Mouse (Mus musculus): ENCODE measurements around the gene Arhgap44. TPM values are rescaled to one million over a fixed set of nuclear protein-coding genes. Genes with fewer than 3 reads are reported as not detected.

Gene Arhgap44
- polyA plus RNA-seq, 1 experiment: 82.9 TPM

GRCm38 (mm10) chr11:65022771-65023170 lies 140.0 kb downstream of the Arhgap44 start:
- TF ChIP-seq CTCF (IDR thresholded peaks at IDR 0.05; ENCODE audit: borderline replicate concordance, insufficient read depth, low read depth, low read length) (no peak), POLR2A (IDR thresholded peaks at IDR 0.05; ENCODE audit: borderline replicate concordance, insufficient read depth, low read length) (no peak)
- WGBS: 87% methylated on average over 11 of the region's 11 CpGs
- no peak overlapping the region for H3K27ac ChIP-seq (ENCODE audit: insufficient read depth, low read length)
- H3K4me3 ChIP-seq (replicated peaks; ENCODE audit: insufficient read depth, low read depth, low read length): no peak overlapping the region
- H3K4me1 ChIP-seq (ENCODE audit: control insufficient read depth, insufficient read depth, low read length): no peaks in the 10 kb centered on the region
- no peaks in the 10 kb centered on the region for H3K27me3 ChIP-seq (ENCODE audit: control insufficient read depth, insufficient read depth, low read length)
- DNase-seq: no peak

- WGBS: 74% methylated on average over 4 of the region's 4 CpGs
- no peak for TF ChIP-seq POLR2A (IDR thresholded peaks at IDR 0.05; ENCODE audit: borderline replicate concordance, insufficient read depth, low read length)
- TF ChIP-seq CTCF (IDR thresholded peaks at IDR 0.05; ENCODE audit: borderline replicate concordance, insufficient read depth, low read depth, low read length): no peak
- DNase-seq: no peak
- Histone ChIP-seq H3K4me1 (ENCODE audit: control insufficient read depth, insufficient read depth, low read length) (no peaks in the 10 kb centered on the region), H3K27ac (ENCODE audit: insufficient read depth, low read length) (no peak overlapping the region), H3K27me3 (ENCODE audit: control insufficient read depth, insufficient read depth, low read length) (no peaks in the 10 kb centered on the region), H3K4me3 (replicated peaks; ENCODE audit: insufficient read depth, low read depth, low read length) (no peak overlapping the region)
Observed at GRCm38 (mm10) chr11:65020744-65021143, 142.0 kb downstream of the Arhgap44 start.

- TF ChIP-seq CTCF (IDR thresholded peaks at IDR 0.05; ENCODE audit: borderline replicate concordance, insufficient read depth, low read depth, low read length) (no peak), POLR2A (IDR thresholded peaks at IDR 0.05; ENCODE audit: borderline replicate concordance, insufficient read depth, low read length) (no peak)
- Histone ChIP-seq H3K27me3 (ENCODE audit: control insufficient read depth, insufficient read depth, low read length) (no peaks in the 10 kb centered on the region), H3K4me3 (replicated peaks; ENCODE audit: insufficient read depth, low read depth, low read length) (no peak overlapping the region), H3K27ac (ENCODE audit: insufficient read depth, low read length) (no peak overlapping the region), H3K4me1 (ENCODE audit: control insufficient read depth, insufficient read depth, low read length) (peaks cover 6% of the 10 kb centered on the region)
- WGBS: 54% methylated on average over 1 of the region's 1 CpGs
- no peak for DNase-seq
Observed at GRCm38 (mm10) chr11:65016754-65017153, 146.0 kb downstream of the Arhgap44 start.

GRCm38 (mm10) chr11:65013906-65014305 lies 148.9 kb downstream of the Arhgap44 start:
- WGBS: 84% methylated on average over 6 of the region's 6 CpGs
- peaks cover 6% of the 10 kb centered on the region for H3K4me1 ChIP-seq (ENCODE audit: control insufficient read depth, insufficient read depth, low read length)

GRCm38 (mm10) chr11:65006047-65006446 lies 156.7 kb downstream of the Arhgap44 start:
- DNase-seq: no peak
- Histone ChIP-seq H3K4me1 (ENCODE audit: control insufficient read depth, insufficient read depth, low read length) (peaks cover 8% of the 10 kb centered on the region), H3K4me3 (replicated peaks; ENCODE audit: insufficient read depth, low read depth, low read length) (no peak overlapping the region), H3K27me3 (ENCODE audit: control insufficient read depth, insufficient read depth, low read length) (no peaks in the 10 kb centered on the region), H3K27ac (ENCODE audit: insufficient read depth, low read length) (no peak overlapping the region)
- TF ChIP-seq CTCF (IDR thresholded peaks at IDR 0.05; ENCODE audit: borderline replicate concordance, insufficient read depth, low read depth, low read length) (no peak), POLR2A (IDR thresholded peaks at IDR 0.05; ENCODE audit: borderline replicate concordance, insufficient read depth, low read length) (no peak)
- 77% methylated on average over 4 of the region's 4 CpGs for WGBS

More at GRCm38 (mm10) chr11:65013906-65014305, 148.9 kb downstream of the Arhgap44 start:
- no peak for DNase-seq
- no peak for TF ChIP-seq POLR2A (IDR thresholded peaks at IDR 0.05; ENCODE audit: borderline replicate concordance, insufficient read depth, low read length)
- no peak overlapping the region for H3K4me3 ChIP-seq (replicated peaks; ENCODE audit: insufficient read depth, low read depth, low read length)
- H3K27ac ChIP-seq (ENCODE audit: insufficient read depth, low read length): no peak overlapping the region
- no peaks in the 10 kb centered on the region for H3K27me3 ChIP-seq (ENCODE audit: control insufficient read depth, insufficient read depth, low read length)

GRCm38 (mm10) chr11:65004836-65005235 lies 157.9 kb downstream of the Arhgap44 start:
- 68% methylated on average over 3 of the region's 3 CpGs for WGBS
- H3K27ac ChIP-seq (ENCODE audit: insufficient read depth, low read length): no peak overlapping the region
- no peak overlapping the region for H3K4me3 ChIP-seq (replicated peaks; ENCODE audit: insufficient read depth, low read depth, low read length)
- no peak for DNase-seq
- H3K4me1 ChIP-seq (ENCODE audit: control insufficient read depth, insufficient read depth, low read length): peaks cover 8% of the 10 kb centered on the region
- H3K27me3 ChIP-seq (ENCODE audit: control insufficient read depth, insufficient read depth, low read length): no peaks in the 10 kb centered on the region
- TF ChIP-seq CTCF (IDR thresholded peaks at IDR 0.05; ENCODE audit: borderline replicate concordance, insufficient read depth, low read depth, low read length) (no peak), POLR2A (IDR thresholded peaks at IDR 0.05; ENCODE audit: borderline replicate concordance, insufficient read depth, low read length) (no peak)

- WGBS: 91% methylated on average over 5 of the region's 5 CpGs
- no peak for DNase-seq
- H3K4me1 ChIP-seq (ENCODE audit: control insufficient read depth, insufficient read depth, low read length): peaks cover 8% of the 10 kb centered on the region
- H3K27me3 ChIP-seq (ENCODE audit: control insufficient read depth, insufficient read depth, low read length): no peaks in the 10 kb centered on the region
- no peak overlapping the region for H3K27ac ChIP-seq (ENCODE audit: insufficient read depth, low read length)
- no peak overlapping the region for H3K4me3 ChIP-seq (replicated peaks; ENCODE audit: insufficient read depth, low read depth, low read length)
- TF ChIP-seq POLR2A (IDR thresholded peaks at IDR 0.05; ENCODE audit: borderline replicate concordance, insufficient read depth, low read length) (no peak), CTCF (IDR thresholded peaks at IDR 0.05; ENCODE audit: borderline replicate concordance, insufficient read depth, low read depth, low read length) (no peak)
Observed at GRCm38 (mm10) chr11:65003611-65004010, 159.2 kb downstream of the Arhgap44 start.

- Histone ChIP-seq H3K4me1 (ENCODE audit: control insufficient read depth, insufficient read depth, low read length) (peaks cover 8% of the 10 kb centered on the region), H3K4me3 (replicated peaks; ENCODE audit: insufficient read depth, low read depth, low read length) (no peak overlapping the region), H3K27me3 (ENCODE audit: control insufficient read depth, insufficient read depth, low read length) (no peaks in the 10 kb centered on the region), H3K27ac (ENCODE audit: insufficient read depth, low read length) (no peak overlapping the region)
- WGBS: 11% methylated on average over 14 of the region's 14 CpGs
- TF ChIP-seq POLR2A (IDR thresholded peaks at IDR 0.05; ENCODE audit: borderline replicate concordance, insufficient read depth, low read length): no peak
- no peak for TF ChIP-seq CTCF (IDR thresholded peaks at IDR 0.05; ENCODE audit: borderline replicate concordance, insufficient read depth, low read depth, low read length)
- peak; percentile 67 to 69 for DNase-seq
Observed at GRCm38 (mm10) chr11:65001729-65002128, 161.0 kb downstream of the Arhgap44 start.
